Mouse (Mus musculus): ENCODE measurements around the gene Dnajb1. TPM values are rescaled to one million over a fixed set of nuclear protein-coding genes. Genes with fewer than 3 reads are reported as not detected.
"Not testable (repeated sequence)": the region's sequence is repeated elsewhere in the genome, so short reads cannot be mapped to it uniquely, and the experiment has no call there.

Dnajb1 gene
- polyA plus RNA-seq, 1 experiment: 23.9 TPM

GRCm38 (mm10) chr8:83592682-83593081 lies 15.3 kb upstream of the Dnajb1 start:
- H3K4me1 ChIP-seq (ENCODE audit: control insufficient read depth, insufficient read depth, low read length): no peaks in the 10 kb centered on the region; the same call in 1 of the 2 replicates
- H3K27ac ChIP-seq (ENCODE audit: control insufficient read depth, insufficient read depth, low read depth, low read length, poor library complexity): no peak overlapping the region
- TF ChIP-seq POLR2A (IDR thresholded peaks at IDR 0.05; ENCODE audit: borderline replicate concordance, control insufficient read depth, low read depth, low read length) (no peak), CTCF (IDR thresholded peaks at IDR 0.05; ENCODE audit: control insufficient read depth, insufficient read depth, low read length) (no peak)
- WGBS: 86% methylated on average over 3 of the region's 3 CpGs
- no peak overlapping the region for H3K4me3 ChIP-seq (replicated peaks; ENCODE audit: control insufficient read depth, low read depth, low read length)

- Histone ChIP-seq H3K4me3 (replicated peaks; ENCODE audit: control insufficient read depth, low read depth, low read length) (peak overlapping the region; percentile 88), H3K27ac (ENCODE audit: control insufficient read depth, insufficient read depth, low read depth, low read length, poor library complexity) (peak overlapping the region; percentile 82), H3K4me1 (ENCODE audit: control insufficient read depth, insufficient read depth, low read length) (no peaks in the 10 kb centered on the region; the same call in 1 of the 2 replicates)
- 1% methylated on average over 22 of the region's 22 CpGs for WGBS
- TF ChIP-seq POLR2A (IDR thresholded peaks at IDR 0.05; ENCODE audit: borderline replicate concordance, control insufficient read depth, low read depth, low read length) (no peak), CTCF (IDR thresholded peaks at IDR 0.05; ENCODE audit: control insufficient read depth, insufficient read depth, low read length) (no peak)
Measured at GRCm38 (mm10) chr8:83593325-83594166, 14.4 kb upstream of the Dnajb1 start.

- TF ChIP-seq POLR2A (IDR thresholded peaks at IDR 0.05; ENCODE audit: borderline replicate concordance, control insufficient read depth, low read depth, low read length): peak; percentile 84
- 0 out of 2 replicates have a peak, but pooled peaks have one; percentile 9 for TF ChIP-seq CTCF (IDR thresholded peaks at IDR 0.05; ENCODE audit: control insufficient read depth, insufficient read depth, low read length)
- peak overlapping the region; percentile 88 for H3K4me3 ChIP-seq (replicated peaks; ENCODE audit: control insufficient read depth, low read depth, low read length)
- WGBS: under 1% methylated on average over 43 of the region's 43 CpGs
- peaks cover 2% of the 10 kb centered on the region; the same call in 1 of the 2 replicates for H3K4me1 ChIP-seq (ENCODE audit: control insufficient read depth, insufficient read depth, low read length)
- H3K27ac ChIP-seq (ENCODE audit: control insufficient read depth, insufficient read depth, low read depth, low read length, poor library complexity): peak overlapping the region; percentile 82
Measured at GRCm38 (mm10) chr8:83594167-83595049, 13.6 kb upstream of the Dnajb1 start.

- peak overlapping the region; percentile 82; the same call in 1 of the 2 replicates for H3K27ac ChIP-seq (ENCODE audit: control insufficient read depth, insufficient read depth, low read depth, low read length, poor library complexity)
- not testable (repeated sequence) for H3K4me3 ChIP-seq (replicated peaks; ENCODE audit: control insufficient read depth, low read depth, low read length); H3K4me1 ChIP-seq (ENCODE audit: control insufficient read depth, insufficient read depth, low read length)
- WGBS: 25% methylated on average over 3 of the region's 3 CpGs
Measured at GRCm38 (mm10) chr8:83595050-83595345, 13.0 kb upstream of the Dnajb1 start.

- Histone ChIP-seq H3K4me1 (ENCODE audit: control insufficient read depth, insufficient read depth, low read length) (peaks cover 2% of the 10 kb centered on the region; the same call in 1 of the 2 replicates), H3K27ac (ENCODE audit: control insufficient read depth, insufficient read depth, low read depth, low read length, poor library complexity) (no peak overlapping the region), H3K4me3 (replicated peaks; ENCODE audit: control insufficient read depth, low read depth, low read length) (no peak overlapping the region)
- 17% methylated on average over 3 of the region's 3 CpGs for WGBS
- TF ChIP-seq CTCF (IDR thresholded peaks at IDR 0.05; ENCODE audit: control insufficient read depth, insufficient read depth, low read length): no peak
- TF ChIP-seq POLR2A (IDR thresholded peaks at IDR 0.05; ENCODE audit: borderline replicate concordance, control insufficient read depth, low read depth, low read length): no peak
Measured at GRCm38 (mm10) chr8:83596369-83596768, 11.6 kb upstream of the Dnajb1 start.

GRCm38 (mm10) chr8:83598146-83598545 lies 9.8 kb upstream of the Dnajb1 start:
- no peak overlapping the region for H3K4me3 ChIP-seq (replicated peaks; ENCODE audit: control insufficient read depth, low read depth, low read length)
- H3K27ac ChIP-seq (ENCODE audit: control insufficient read depth, insufficient read depth, low read depth, low read length, poor library complexity): no peak overlapping the region
- 42% methylated on average over 1 of the region's 1 CpGs for WGBS
- TF ChIP-seq CTCF (IDR thresholded peaks at IDR 0.05; ENCODE audit: control insufficient read depth, insufficient read depth, low read length) (no peak), POLR2A (IDR thresholded peaks at IDR 0.05; ENCODE audit: borderline replicate concordance, control insufficient read depth, low read depth, low read length) (no peak)
- peaks cover 2% of the 10 kb centered on the region; the same call in 1 of the 2 replicates for H3K4me1 ChIP-seq (ENCODE audit: control insufficient read depth, insufficient read depth, low read length)

GRCm38 (mm10) chr8:83599814-83600213 lies 8.2 kb upstream of the Dnajb1 start:
- Histone ChIP-seq H3K27ac (ENCODE audit: control insufficient read depth, insufficient read depth, low read depth, low read length, poor library complexity) (peak overlapping the region; percentile 53), H3K4me3 (replicated peaks; ENCODE audit: control insufficient read depth, low read depth, low read length) (no peak overlapping the region), H3K4me1 (ENCODE audit: control insufficient read depth, insufficient read depth, low read length) (peaks cover 2% of the 10 kb centered on the region; the same call in 1 of the 2 replicates)
- TF ChIP-seq POLR2A (IDR thresholded peaks at IDR 0.05; ENCODE audit: borderline replicate concordance, control insufficient read depth, low read depth, low read length): no peak
- no peak for TF ChIP-seq CTCF (IDR thresholded peaks at IDR 0.05; ENCODE audit: control insufficient read depth, insufficient read depth, low read length)

GRCm38 (mm10) chr8:83602650-83603029 lies 5.4 kb upstream of the Dnajb1 start:
- TF ChIP-seq CTCF (IDR thresholded peaks at IDR 0.05; ENCODE audit: control insufficient read depth, insufficient read depth, low read length): no peak
- TF ChIP-seq POLR2A (IDR thresholded peaks at IDR 0.05; ENCODE audit: borderline replicate concordance, control insufficient read depth, low read depth, low read length): no peak
- H3K27ac ChIP-seq (ENCODE audit: control insufficient read depth, insufficient read depth, low read depth, low read length, poor library complexity): 0 out of 2 replicates have a peak overlapping the region, but pooled peaks have one; percentile 49
- 74% methylated on average over 2 of the region's 2 CpGs for WGBS
- H3K4me3 ChIP-seq (replicated peaks; ENCODE audit: control insufficient read depth, low read depth, low read length): no peak overlapping the region
- H3K4me1 ChIP-seq (ENCODE audit: control insufficient read depth, insufficient read depth, low read length): peaks cover 3% of the 10 kb centered on the region; the same call in 1 of the 2 replicates

Measured in bone marrow, adult 2 months (tissue).